Mouse (Mus musculus): ENCODE data around the gene Osbpl8.

Osbpl8 gene

DNA sequence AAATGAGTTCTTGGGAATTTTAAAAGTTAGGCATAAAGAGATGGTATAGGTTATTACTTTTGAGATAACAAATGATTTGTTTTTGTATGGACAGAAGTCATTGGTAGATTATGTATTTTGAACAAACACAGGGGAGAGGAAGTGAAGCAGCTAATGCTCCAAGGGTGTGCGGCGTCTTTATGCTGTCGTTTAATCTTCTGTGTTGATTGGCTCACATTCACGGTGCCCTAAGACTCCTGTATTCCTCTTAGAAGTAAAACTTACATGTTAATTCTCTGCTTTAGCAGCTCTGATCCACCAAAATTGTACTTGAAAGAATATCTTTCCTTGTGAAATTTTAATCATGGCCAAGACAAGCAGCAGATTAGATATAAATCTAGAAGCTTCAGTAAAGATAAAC lies 83.1 kb downstream of the Osbpl8 start:
- DNase-seq: no peak

DNA sequence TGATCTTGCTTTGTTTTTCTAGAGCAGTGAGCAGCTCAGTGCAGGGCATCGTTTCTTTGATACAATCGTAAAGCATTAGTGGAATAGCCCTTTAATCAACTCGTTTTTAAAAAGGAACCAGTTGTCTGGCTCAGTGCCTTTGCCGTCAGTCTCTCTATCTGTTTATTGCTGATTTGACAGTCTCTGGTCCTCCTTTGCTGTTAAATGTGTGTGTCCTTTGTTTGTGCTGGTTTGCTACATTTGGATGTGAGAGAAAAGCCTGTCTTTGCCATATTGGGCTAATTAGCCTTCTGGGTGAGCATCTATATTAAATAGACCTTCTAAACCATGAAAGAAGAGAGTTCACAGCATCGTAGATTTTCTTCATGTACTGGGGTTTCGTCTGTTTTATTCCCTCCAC lies 83.6 kb downstream of the Osbpl8 start:
- no peak for DNase-seq

DNA sequence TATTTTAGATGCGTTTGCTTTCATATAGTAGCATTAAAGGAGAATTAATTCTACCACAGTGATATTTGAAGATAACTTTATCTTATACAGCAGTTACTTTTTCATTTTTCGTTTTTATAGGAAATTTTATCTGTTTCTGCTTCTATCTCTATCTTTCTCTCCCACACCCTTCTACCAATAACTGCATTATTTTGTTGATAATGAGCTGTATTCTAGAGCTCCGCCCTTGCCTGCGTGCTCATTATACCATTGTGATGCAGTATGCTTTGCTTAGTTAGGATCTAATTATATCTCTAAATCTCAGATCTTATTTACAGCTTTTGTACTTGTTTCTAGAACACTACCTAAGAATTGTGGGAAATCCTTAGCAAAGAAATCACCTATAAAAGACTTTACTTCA lies 85.6 kb downstream of the Osbpl8 start:
- no peak for DNase-seq

DNA sequence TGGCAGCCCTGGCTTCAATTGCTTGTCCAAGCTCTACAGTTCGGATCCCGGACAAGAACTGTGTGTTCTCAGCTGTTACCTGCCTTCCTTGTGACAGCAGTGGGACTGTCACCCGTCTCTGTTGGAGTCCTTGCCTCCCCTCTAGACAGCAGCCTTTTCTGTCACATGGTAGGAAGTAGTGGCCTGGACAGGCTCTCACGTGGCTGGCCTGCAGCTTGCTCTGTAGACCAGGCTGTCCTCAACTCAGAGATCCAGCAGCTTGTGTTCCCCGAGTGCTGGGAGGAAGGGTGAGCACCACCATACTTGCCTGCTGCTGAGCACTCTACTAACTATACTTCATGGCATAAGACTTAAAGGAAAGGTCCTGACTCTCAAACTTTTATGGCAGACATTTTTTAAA lies 87.1 kb downstream of the Osbpl8 start:
- DNase-seq: no peak

DNA sequence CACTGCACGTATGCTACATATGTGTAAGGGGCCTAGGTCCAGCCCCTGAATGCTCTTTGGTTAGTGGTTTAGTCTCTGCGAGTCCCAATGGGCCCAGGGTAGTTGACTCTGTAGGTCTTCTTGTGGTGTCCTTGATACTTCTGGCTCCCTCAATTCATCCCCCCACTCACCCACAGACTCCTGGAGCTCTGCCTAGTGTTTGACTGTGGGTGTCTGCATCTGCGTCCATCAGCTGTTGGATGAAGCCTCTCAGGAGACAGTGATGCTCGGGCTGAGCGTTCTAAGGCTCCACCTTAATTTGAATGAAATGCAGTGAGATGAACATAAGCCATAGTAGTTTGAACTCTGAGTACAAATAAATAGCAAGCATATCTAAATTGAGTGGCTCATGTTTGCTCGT lies 90.7 kb downstream of the Osbpl8 start:
- DNase-seq: peak; percentile 69

DNA sequence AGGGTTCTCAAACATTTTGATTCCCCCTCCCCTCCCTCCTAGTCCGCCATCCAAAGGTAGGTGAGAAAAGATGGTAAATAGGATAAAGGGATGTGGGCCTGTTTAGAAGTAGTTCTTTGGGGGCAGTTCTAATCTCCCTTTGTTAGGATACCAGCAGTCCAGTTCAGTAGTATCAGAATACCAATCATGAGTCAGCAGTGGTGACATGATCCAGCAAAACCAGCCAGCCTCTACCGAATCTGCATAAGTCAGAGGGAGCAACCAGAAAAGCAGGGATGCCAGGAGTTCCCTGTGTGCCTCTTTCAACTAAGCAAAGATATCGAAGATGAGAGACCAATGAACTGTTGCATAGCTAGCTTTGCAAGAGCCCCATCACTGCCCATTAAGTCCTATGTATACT lies 91.6 kb downstream of the Osbpl8 start:
- DNase-seq: no peak

DNA sequence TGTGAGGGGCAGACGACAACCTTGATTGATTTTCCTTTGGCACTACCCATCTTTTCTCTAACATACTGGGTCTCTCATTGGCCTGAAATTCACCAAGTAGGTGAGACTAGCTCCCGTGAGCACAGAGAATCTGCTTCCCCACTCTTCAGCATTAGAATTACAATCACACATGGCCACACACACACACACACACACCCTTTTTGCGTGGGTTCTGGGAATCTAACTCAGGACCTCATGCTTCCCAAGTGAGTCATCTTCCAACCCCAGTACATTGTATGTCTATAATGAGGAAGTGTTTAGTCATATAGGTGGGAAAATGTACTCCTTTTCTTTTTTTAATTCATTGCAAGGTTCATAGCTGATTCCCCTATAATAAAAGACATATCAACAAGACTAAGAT lies 92.8 kb downstream of the Osbpl8 start:
- DNase-seq: no peak

DNA sequence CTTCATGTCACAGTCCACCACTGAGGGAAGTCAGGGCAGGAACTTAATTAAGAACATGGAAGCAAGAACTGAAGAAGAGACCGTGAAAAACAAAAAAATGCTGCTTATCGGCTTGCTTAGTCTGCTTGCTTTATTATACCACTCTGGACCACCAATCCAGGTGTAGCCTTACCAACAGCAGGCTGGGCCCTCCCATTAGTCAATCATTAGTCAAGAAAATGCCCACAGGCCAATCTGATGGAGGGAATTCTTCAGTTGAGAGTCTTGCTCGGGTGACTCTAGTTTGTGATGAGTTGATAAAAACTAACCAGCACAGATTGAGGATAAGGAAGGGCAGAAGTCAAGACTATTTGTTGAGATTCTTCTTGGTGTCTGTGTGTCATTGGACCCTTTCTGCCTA lies 93.7 kb downstream of the Osbpl8 start:
- DNase-seq: no peak

DNA sequence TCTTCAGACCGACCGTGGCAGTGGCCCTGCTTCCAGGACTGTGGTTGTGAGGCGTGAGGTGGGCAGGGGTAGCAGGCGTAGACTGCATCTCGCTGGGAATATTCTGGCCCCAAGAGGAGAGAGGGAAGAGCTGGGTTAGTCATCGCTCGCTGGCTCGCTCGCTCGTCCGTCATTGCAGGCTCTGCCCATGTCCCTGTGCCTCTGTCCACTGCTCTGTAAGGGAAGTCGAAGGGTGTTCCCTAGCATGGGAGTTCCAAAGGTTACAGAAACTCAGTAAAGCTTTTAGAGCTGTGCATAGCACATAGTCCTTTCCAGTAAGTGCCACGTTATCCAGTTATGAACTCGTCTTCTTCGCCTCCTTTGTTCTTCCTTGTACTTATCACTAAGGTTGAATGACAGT lies 107.1 kb downstream of the Osbpl8 start:
- DNase-seq: no peak

DNA sequence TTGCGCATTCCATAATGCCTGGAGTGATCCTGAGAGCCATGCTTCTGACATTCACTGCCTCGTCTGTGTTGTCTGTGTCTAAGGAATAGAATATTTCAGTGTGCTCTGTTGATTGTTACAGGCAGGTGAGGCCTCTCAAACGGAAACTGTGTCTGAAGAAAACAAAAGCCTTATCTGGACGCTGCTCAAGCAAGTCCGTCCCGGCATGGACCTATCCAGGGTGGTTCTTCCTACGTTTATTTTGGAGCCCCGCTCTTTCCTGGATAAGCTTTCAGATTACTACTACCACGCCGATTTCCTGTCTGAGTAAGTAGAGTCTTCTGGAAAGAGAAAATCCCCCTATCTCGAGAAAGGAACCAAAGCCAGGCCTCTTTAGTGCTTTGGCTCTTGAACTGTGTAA lies 108.4 kb downstream of the Osbpl8 start:
- no peak for DNase-seq

DNA sequence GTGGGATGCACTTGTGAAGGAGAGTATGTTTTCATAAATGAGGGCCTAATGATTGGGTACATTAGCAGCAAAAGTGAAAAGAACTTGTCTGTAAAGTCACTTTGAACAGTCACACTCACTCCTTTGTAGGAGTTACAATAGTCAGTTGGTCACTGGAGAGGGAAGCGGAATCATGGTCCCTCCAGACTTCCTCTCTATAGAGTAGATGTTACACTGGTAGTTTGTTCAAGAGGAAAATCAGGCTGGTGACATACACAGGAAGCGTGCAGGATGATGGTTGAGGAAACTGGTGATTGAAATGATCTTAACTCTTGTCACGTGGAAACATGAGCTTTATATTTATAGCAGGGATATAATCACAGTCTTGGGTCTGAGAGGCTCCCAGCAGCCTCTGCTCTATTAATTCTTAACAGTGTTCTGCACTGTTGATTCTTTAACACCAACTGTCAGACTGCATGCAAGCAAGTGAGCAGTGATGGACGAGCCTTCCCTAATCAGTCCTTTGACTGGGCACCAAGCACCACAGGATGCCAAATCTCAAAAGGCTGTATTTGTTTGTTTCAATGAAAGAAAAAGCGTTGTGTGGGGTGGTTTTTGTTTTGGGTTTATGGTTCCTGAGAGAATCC lies 109.0 kb downstream of the Osbpl8 start:
- DNase-seq: no peak

DNA sequence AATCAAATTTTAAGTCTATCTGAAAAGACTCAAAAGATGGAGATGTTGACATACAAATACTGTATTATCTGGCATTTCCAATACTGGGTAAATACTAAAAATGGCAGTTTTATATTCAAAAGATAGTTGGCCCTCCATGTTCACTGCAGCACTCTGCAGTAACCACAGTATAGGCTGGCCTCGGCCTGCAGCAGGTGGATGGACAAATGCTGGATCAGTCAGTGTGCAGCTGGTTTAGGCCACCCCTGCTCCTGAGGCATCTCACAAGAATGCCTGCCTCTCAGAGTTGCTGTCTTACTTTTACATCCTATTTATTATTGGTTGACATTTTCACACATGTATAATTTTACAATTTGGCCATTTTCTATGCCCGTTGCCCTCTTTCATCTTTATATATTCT lies 111.3 kb downstream of the Osbpl8 start:
- no peak for DNase-seq

DNA sequence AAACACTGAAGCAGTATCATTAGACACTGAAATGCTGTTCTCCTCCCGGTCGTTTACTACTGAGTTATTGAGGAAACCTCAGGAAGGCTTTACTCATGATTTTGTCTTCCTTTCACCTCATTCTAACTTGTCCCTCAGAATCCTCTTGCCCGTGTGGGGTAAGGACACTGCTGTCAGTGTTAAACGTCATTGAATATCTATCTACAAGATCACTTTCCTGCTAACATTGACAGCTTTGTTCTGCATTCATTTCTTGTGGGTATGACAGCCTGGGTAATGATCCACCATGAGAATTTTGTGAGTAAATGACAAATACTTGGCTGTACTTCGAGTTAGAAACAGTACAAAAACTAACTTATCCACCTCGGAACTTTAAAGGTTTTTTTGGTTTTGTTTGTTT lies 133.1 kb downstream of the Osbpl8 start:
- no peak for DNase-seq

DNA sequence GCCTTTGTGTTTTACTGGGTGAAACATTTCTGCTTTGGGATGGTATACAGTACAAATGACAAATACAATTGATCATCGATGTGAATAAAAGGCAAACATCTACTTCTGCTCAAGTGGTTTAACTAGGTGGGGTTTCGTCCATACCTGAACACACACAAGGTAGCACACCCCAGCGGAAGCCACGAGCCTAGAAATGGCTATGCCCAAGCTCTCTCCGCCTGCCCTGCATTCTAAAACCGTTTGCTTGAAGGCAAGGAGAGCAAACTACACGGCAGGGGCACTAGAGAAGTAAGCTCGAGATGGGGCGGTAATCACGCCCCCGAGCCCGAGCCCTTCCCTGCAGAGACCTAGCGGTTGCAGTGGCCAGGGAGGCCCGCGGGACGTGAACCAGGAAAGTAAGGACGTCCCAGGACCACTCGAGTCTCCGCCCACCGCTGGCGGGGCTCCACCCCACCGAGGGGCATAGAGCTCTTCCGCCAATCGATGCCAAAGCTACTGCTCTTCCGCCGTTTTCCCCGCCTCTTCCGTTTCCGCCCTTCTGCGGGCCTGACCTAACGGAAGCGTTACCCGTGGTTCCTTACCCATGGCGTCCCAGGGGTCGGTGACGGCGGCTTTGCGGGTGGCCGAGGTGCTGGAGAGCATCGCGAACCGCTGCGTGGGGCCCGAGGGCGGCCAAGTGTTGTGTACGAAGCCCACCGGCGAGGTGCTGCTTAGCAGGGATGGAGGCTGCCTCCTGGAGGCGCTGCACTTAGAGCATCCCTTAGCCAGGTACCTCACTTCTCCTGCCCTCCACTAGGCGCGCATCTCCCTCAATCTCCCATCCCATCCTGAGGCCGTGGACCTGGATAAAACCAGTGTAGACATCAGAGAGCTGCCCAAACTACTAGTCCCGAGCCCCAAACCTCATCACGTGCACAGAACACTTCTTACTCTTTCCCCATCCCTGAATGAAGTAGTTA lies 133.9 kb downstream of the Osbpl8 start, which contains the start of gene Bbs10:
Gene Bbs10 (plus strand): TSS at position 540 of the 959 bp plus-strand sequence.
- peak; percentile 97 for DNase-seq

DNA sequence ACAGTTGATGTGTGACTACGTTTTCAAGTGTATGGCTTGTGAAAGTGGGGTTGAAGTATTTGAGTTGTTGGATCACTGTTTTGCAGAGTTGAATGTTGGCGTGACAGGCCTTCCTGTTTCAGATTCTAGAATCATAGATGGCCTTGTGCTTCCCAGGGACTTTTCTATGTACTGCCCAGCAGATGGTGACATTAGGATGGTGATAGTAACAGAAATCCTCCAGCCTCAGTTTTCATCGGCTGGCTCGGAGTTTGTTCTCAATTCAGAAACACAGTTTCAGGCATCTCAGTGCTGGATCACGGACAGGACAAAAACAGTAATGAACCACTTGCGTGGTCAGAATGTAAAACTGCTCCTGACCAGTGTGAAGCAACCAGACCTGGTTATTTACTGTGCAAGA lies 135.0 kb downstream of the Osbpl8 start:
- DNase-seq: peak; percentile 16

DNA sequence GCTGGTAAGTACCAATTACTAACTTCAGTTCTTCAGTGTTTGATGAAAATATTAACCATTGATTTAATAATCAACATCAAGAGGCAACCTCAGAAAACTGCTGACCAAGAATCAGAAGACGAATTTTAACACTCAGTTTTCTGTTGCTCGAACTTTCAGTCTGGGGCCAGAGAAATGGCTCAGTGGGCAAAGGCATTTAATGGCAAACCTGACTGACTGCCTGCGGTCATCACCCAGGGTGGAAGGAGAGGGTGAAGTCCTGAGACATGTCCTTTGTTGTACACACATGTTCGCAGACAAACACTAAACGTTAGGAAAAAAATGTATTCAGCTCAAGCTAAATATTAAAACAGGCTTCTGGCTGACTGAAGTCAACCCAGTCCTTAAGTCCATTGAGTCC lies 136.5 kb downstream of the Osbpl8 start:
- DNase-seq: no peak

DNA sequence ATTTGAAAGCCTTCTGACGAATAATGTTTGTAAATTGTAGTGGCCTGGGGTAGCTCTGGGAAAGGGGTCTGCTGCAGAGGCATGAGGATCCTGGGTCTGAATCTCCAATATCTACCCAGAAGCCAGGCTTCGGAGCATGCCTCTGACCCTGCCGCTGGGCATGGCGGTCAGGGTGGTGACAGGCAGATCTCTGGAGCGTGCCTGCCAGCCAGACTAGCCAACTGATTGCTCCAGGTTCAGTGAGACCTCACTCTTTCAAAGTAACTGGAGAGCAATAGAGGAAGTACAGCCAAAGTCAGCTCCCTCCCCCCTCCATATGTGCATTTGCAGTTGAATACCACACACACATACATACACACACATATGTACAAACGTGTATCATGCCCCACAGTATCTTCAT lies 137.9 kb downstream of the Osbpl8 start:
- no peak for DNase-seq

DNA sequence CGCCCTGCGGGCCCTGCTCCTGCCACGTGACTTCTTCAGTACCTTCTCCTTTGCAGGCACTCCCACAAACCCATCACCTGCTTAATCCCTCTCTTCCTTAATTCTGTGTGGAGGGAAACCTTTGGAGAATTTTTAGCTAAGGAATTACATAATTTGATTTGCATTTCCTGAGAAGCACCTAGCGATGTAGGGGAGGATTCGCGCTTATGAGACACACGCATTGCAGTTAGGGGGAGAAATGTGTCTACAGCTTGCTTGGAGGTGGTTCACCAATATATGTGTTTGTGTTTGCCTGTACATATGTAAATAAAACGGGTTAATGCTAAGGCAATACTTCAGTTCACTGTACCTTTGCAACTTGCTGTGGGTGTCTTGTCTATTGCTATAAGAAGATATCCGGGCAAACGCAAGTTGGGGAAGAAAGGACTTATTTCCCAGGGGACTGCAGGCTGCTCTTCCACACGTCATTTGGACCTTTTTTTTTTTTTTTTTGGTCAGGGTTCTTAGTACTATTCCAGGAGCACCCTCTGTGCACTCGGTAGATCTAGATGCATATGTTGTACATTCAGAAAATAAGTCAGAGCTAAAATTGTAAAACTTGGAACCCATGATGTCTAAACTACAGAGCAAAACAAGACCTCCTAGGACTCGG lies 144.4 kb downstream of the Osbpl8 start:
- no peak for DNase-seq

DNA sequence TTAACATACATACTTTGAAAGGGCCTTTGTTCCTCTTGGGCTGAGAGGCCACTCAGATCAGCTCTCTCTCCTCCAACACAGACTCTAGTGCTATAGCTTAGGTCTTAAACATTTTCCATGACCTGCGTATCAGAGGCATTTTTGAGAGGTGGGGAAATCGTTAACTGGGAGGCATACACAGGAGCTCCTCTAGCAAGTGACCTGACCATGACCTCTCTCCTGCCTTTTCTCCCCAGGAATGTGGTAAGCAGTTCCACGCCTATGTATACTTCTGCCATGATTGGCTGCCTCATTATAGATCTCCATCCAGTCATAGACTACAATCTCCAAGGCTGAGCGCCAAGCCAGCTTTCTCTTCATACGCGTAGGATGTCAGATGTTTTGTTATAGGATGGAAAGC lies 148.7 kb downstream of the Osbpl8 start:
- DNase-seq: no peak

DNA sequence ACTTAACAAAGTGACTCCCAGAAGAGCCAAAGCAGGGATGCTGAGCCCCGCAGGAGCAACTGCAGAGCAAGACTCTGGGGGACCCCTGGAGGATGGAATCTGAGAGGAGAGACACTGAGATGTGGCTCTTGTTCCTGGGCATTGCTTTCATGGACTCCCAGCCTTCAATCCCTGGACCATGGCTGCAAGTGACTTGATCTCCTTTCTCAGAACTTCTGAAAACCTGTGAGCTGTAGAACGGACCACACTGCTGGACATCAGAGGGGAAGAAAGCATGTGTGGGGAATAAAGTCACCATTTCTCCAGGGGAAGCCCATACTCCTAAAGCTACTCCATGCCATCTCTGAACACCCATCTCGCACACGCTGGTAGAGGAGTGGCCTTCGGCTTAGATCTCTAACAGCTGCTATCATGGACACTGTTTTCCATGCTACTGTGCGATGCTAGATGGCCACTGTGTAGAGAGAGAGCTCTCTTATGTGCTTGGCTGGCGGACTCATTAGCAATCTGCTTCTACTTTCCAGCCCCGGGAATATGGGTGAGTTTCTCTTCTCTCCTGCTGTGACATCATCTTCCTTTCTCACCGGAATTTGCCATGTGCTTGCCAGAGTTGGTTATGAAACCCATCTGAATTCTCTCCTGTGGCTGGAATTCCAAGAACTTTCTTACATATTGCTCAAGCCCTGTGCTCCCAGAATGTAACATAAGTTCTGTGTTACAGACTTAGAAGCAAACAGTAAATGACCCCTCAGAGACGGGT lies 150.3 kb downstream of the Osbpl8 start:
- DNase-seq: peak; percentile 26

DNA sequence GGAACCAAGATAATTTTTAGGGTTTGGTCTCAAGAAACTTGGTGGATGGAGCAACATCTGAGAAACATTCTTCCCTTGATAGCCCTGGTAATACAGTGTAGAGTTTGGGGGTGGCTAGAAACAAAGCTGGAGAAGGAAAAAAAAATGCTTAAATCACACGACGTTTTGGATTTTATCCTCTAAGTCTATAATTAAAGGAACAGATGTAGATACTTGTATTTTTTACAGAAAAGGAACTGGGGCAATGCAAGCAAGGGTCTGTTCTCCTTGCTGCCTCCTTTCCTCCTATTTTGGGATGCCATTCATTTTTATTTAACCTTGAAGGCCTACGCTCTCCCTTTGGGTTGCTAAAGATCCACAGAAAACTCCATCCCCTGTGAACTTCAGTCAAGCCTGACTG lies 151.4 kb downstream of the Osbpl8 start:
- no peak for DNase-seq

DNA sequence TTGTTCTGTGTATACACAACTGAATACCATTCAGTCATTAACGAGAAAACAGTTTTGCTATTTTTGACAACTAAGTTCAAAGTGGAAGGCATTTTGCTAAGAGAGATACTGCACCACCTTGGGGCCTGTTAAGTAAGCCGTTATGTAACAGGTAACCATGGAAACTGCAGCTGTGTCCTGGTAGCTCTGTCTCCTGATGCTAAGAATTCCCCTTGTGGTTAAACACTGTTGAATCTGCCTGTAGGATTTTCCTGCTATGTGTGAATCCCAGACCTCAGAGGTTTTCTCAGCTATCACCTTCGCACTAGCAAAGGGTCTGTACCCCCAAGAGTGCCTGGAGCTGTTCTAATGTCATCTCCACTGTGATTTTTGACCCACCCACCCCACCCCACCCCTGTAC lies 153.5 kb downstream of the Osbpl8 start:
- peak; percentile 70 for DNase-seq
